Mouse (Mus musculus): ENCODE results near the gene Cenpo. TPM values are rescaled to one million over a fixed set of nuclear protein-coding genes. Genes with fewer than 3 reads are reported as not detected.

Cenpo gene
- total and polyA plus RNA-seq, 3 experiments, result 19.3 to 32.7 (median 25.4) TPM

DNA sequence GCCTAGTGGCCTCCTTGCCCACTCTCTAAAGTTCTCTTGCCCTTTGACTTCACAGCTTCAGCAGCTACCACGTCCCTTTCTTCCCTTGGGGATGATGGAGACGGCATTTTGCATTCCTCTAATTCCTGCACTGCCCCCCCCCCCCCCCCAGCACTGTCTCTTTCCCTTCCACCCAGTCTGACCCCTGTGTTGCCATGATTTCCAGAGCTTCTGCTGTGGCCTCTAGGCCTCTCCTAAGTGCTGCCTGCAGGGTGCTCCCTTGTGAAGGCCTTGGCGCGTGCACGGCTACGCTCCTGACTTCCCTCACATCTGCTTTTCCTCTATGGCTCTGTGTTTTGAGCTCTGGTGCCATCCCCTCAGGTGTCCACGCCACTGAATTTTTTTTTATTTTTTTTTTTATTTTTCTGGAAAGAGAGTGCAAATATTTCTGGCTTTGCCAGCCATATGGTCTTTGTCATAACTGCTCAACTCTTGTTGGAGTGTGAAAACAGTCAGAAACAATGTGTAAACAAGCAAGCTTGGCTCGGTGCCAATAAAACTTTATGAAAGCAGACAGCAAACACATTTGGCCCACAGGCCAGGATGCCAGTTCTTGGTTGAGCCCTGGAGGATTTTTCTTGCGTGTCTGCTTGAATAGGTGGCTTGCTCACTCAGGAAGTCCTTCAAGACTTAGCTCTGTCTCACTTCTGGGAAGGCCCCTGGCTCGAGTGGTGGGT is 40.9 kb downstream of the Cenpo start:
- dilution Hi-C loops (cut with MboI; ENCODE audit: extremely low pct_ligation_motif_present, extremely low pct_unique_long_range_greater_than_20kb, low sequenced_read_pairs) (no loop called here), in situ Hi-C loops (cut with MboI; ENCODE audit: low pct_ligation_motif_present, low pct_unique_long_range_greater_than_20kb, low sequenced_read_pairs) (no loop called here)
- no peak for DNase-seq (ENCODE audit: extremely low read depth)
- Histone ChIP-seq H3K27me3 (replicated peaks) (no peaks in the 10 kb centered on the region), H3K4me3 (replicated peaks in 1 of 3; ENCODE audit: low read depth in 2 of 3, low read length in 2 of 3, poor library complexity in 1 of 3) (no peak overlapping the region), H3K36me3 (replicated peaks in 1 of 2; ENCODE audit: control insufficient read depth in 1 of 2, insufficient read depth in 1 of 2, low read length in 1 of 2) (no peaks in the 10 kb centered on the region), H3K79me2 (replicated peaks; ENCODE audit: control insufficient read depth, extremely low read depth, insufficient read depth, poor library complexity, severe bottlenecking) (no peaks in the 10 kb centered on the region), H3K27ac (ENCODE audit: insufficient read depth, low read depth) (no peak overlapping the region), H3K4me1 (ENCODE audit: control insufficient read depth in 1 of 2, insufficient read depth in 2 of 2) (peaks cover 2 to 11% of the 10 kb centered on the region in 2 experiments; a peak in 3 of 4 replicates), H3K9me3 (replicated peaks; ENCODE audit: low read length) (no peaks in the 10 kb centered on the region), H3K9ac (ENCODE audit: insufficient read depth, low read depth) (no peak overlapping the region), H3K4me2 (ENCODE audit: insufficient read depth, low read depth, poor library complexity, severe bottlenecking) (no peak overlapping the region)
- TF ChIP-seq MAFK (IDR thresholded peaks at IDR 0.05; ENCODE audit: insufficient replicate concordance, low read length), result no peak

DNA sequence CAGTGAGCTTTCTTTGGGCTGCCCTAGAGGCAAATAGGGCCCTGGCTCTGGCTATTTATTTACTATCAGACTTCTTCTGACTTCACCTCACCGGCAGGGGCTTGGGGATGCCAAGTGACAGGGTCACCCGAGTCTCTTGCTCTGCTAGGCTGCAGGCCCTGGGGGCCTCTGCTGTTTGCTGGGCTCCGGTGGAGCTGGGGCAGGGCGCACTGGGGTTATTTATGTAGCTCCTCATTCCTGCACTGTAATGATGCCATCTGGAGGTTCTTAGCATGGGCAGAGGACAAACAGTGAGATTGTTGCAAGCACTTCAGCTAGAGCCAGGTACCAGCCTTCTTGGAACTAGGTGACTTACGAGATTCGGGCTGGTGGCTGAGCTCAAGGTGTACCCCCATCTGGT is 41.6 kb downstream of the Cenpo start:
- Histone ChIP-seq H3K79me2 (replicated peaks; ENCODE audit: control insufficient read depth, extremely low read depth, insufficient read depth, poor library complexity, severe bottlenecking) (no peaks in the 10 kb centered on the region), H3K4me2 (ENCODE audit: insufficient read depth, low read depth, poor library complexity, severe bottlenecking) (no peak overlapping the region), H3K9me3 (replicated peaks; ENCODE audit: low read length) (no peaks in the 10 kb centered on the region), H3K4me3 (replicated peaks in 1 of 3; ENCODE audit: low read depth in 2 of 3, low read length in 2 of 3, poor library complexity in 1 of 3) (no peak overlapping the region), H3K27ac (ENCODE audit: insufficient read depth, low read depth) (no peak overlapping the region), H3K4me1 (ENCODE audit: control insufficient read depth in 1 of 2, insufficient read depth in 2 of 2) (peaks cover 2 to 13% of the 10 kb centered on the region in 2 experiments; a peak in 3 of 4 replicates), H3K27me3 (replicated peaks) (no peaks in the 10 kb centered on the region), H3K36me3 (replicated peaks in 1 of 2; ENCODE audit: control insufficient read depth in 1 of 2, insufficient read depth in 1 of 2, low read length in 1 of 2) (no peaks in the 10 kb centered on the region), H3K9ac (ENCODE audit: insufficient read depth, low read depth) (no peak overlapping the region)
- dilution Hi-C loops (cut with MboI; ENCODE audit: extremely low pct_ligation_motif_present, extremely low pct_unique_long_range_greater_than_20kb, low sequenced_read_pairs), result no loop called here
- TF ChIP-seq MAZ (IDR thresholded peaks at IDR 0.05; ENCODE audit: low read depth, low read length) (no peak), SMC3 (IDR thresholded peaks at IDR 0.05; ENCODE audit: low read depth, low read length) (no peak), POLR2AphosphoS2 (IDR thresholded peaks at IDR 0.05; ENCODE audit: low read depth, low read length) (no peak), CTCF (conservative IDR thresholded peaks at IDR 0.05 in 1 of 2, IDR thresholded peaks at IDR 0.05 in 1 of 2; ENCODE audit: low read depth in 2 of 2, low read length in 2 of 2) (no peak), POLR2A (IDR thresholded peaks at IDR 0.05; ENCODE audit: low read depth, low read length) (no peak), MXI1 (IDR thresholded peaks at IDR 0.05; ENCODE audit: low read depth, low read length) (no peak), USF2 (conservative IDR thresholded peaks at IDR 0.05; ENCODE audit: low read depth, low read length) (no peak), JUND (conservative IDR thresholded peaks at IDR 0.05; ENCODE audit: low read depth, low read length) (no peak), KAT2A (IDR thresholded peaks at IDR 0.05; ENCODE audit: insufficient replicate concordance, low read length) (no peak), ETS1 (conservative IDR thresholded peaks at IDR 0.05; ENCODE audit: low read depth, low read length) (no peak), MYC (IDR thresholded peaks at IDR 0.05; ENCODE audit: low read depth, low read length) (no peak), BHLHE40 (IDR thresholded peaks at IDR 0.05; ENCODE audit: low read depth, low read length) (no peak), USF1 (IDR thresholded peaks at IDR 0.05; ENCODE audit: low read depth, low read length) (no peak), MEF2A (IDR thresholded peaks at IDR 0.05; ENCODE audit: borderline replicate concordance, low read depth, low read length) (no peak), CHD2 (IDR thresholded peaks at IDR 0.05; ENCODE audit: low read length) (no peak), TCF12 (IDR thresholded peaks at IDR 0.05; ENCODE audit: low read depth, low read length) (no peak), SIN3A (IDR thresholded peaks at IDR 0.05; ENCODE audit: low read length) (no peak), ZC3H11A (IDR thresholded peaks at IDR 0.05; ENCODE audit: low read depth, low read length) (no peak), MAFK (IDR thresholded peaks at IDR 0.05; ENCODE audit: insufficient replicate concordance, low read length) (no peak)
- DNase-seq (ENCODE audit: extremely low read depth), result no peak
- in situ Hi-C loops (cut with MboI; ENCODE audit: low pct_ligation_motif_present, low pct_unique_long_range_greater_than_20kb, low sequenced_read_pairs), result no loop called here

Data from CH12.LX (cell line).